Mouse (Mus musculus) MEL (cell line): ENCODE results near the gene Dop1b. TPM values are rescaled to one million over a fixed set of nuclear protein-coding genes. Genes with fewer than 3 reads are reported as not detected.

Experiments
- DNase-seq: peaks from one replicate; pipeline ENCODE4 v3.0.0; 2011; ENCODE audit warnings: low read depth, low spot score
- H3K27ac ChIP-seq: 2 replicates; pipeline ENCODE4 v1.5.1; 2012; ENCODE audit warnings: low read depth, mild to moderate bottlenecking, control low read depth, low read length, moderate library complexity; ENCODE audit not compliant: control insufficient read depth
- H3K27me3 ChIP-seq, 2 experiments: fragments of 150-350 bp in 1 of 2; sonication (generic) in 1 of 2; 2 replicates each; pipeline ENCODE4 v1.6.1; 2012; ENCODE audit warnings: low read length in 2 of 2, mild to moderate bottlenecking in 2 of 2, improper control_type of control experiment in 1 of 2, moderate library complexity in 1 of 2; ENCODE audit not compliant: insufficient read depth in 2 of 2, control insufficient read depth in 1 of 2
- H3K36me3 ChIP-seq, 2 experiments: 2 replicates each; pipeline ENCODE4 v1.6.1; 2012 to 2014; ENCODE audit warnings: low read length in 2 of 2, improper control_type of control experiment in 1 of 2, inconsistent platforms in 1 of 2, mild to moderate bottlenecking in 1 of 2; ENCODE audit not compliant: insufficient read depth in 2 of 2, control insufficient read depth in 1 of 2
- H3K4me1 ChIP-seq, 2 experiments: fragments of 150-350 bp in 1 of 2; sonication (generic) in 1 of 2; 2 replicates each; pipeline ENCODE4 v1.6.1; 2012; ENCODE audit warnings: low read length in 2 of 2, improper control_type of control experiment in 1 of 2, mild to moderate bottlenecking in 1 of 2; ENCODE audit not compliant: insufficient read depth in 2 of 2, control insufficient read depth in 1 of 2
- H3K4me3 ChIP-seq, 2 experiments: fragments of 150-350 bp in 1 of 2; sonication (generic) in 1 of 2; 2 replicates each; pipeline ENCODE4 v1.5.1; 2012; ENCODE audit warnings: low read depth in 2 of 2, low read length in 2 of 2, mild to moderate bottlenecking in 2 of 2, moderate library complexity in 2 of 2, control low read depth in 1 of 2, improper control_type of control experiment in 1 of 2; ENCODE audit not compliant: control insufficient read depth in 1 of 2, insufficient read depth in 1 of 2
- H3K79me2 ChIP-seq: 2 replicates; pipeline ENCODE4 v1.6.1; 2012; ENCODE audit warnings: mild to moderate bottlenecking, low read length, moderate library complexity; ENCODE audit not compliant: control insufficient read depth, poor library complexity, insufficient read depth
- H3K9ac ChIP-seq: 2 replicates; pipeline ENCODE4 v1.6.1; 2012; ENCODE audit warnings: low read depth, mild to moderate bottlenecking, control low read depth, low read length, moderate library complexity; ENCODE audit not compliant: control insufficient read depth, poor library complexity, severe bottlenecking
- H3K9me3 ChIP-seq: fragments of 150-350 bp; sonication (generic); replicated peaks from 2 replicates; pipeline ENCODE4 v1.6.1; 2012; ENCODE audit warnings: mild to moderate bottlenecking, low read length, improper control_type of control experiment, moderate library complexity; ENCODE audit not compliant: insufficient read depth
- BHLHE40 ChIP-seq: IDR thresholded peaks from 2 replicates; pipeline ENCODE4 v1.6.1; 2012; ENCODE audit warnings: low read depth, mild to moderate bottlenecking, inconsistent platforms, low read length, improper control_type of control experiment, borderline replicate concordance
- ELF1 ChIP-seq: IDR thresholded peaks from 2 replicates; pipeline ENCODE4 v1.6.1; 2014; ENCODE audit warnings: low read depth, mild to moderate bottlenecking, inconsistent platforms, low read length, improper control_type of control experiment, moderate library complexity
- EP300 ChIP-seq, 2 experiments: IDR thresholded peaks; 2 replicates each; pipeline ENCODE4 v1.6.1; 2011; ENCODE audit warnings: improper control_type of control experiment in 2 of 2, low read length in 2 of 2, low read depth in 1 of 2, mild to moderate bottlenecking in 1 of 2
- ETS1 ChIP-seq: IDR thresholded peaks from 2 replicates; pipeline ENCODE4 v1.6.1; 2012; ENCODE audit warnings: low read depth, mild to moderate bottlenecking, inconsistent platforms, low read length, improper control_type of control experiment, moderate library complexity
- GATA1 ChIP-seq: IDR thresholded peaks from 2 replicates; pipeline ENCODE4 v1.6.1; 2011; ENCODE audit warnings: low read depth, low read length, improper control_type of control experiment
- HCFC1 ChIP-seq: IDR thresholded peaks from 2 replicates; pipeline ENCODE4 v1.6.1; 2012; ENCODE audit warnings: low read depth, mild to moderate bottlenecking, inconsistent platforms, low read length, improper control_type of control experiment, moderate library complexity
- JUND ChIP-seq: IDR thresholded peaks from 2 replicates; pipeline ENCODE4 v1.6.1; 2011; ENCODE audit warnings: low read depth, mild to moderate bottlenecking, improper control_type of control experiment, low read length
- MAX ChIP-seq: IDR thresholded peaks from 2 replicates; pipeline ENCODE4 v1.6.1; 2011; ENCODE audit warnings: low read length, improper control_type of control experiment
- MAZ ChIP-seq: IDR thresholded peaks from 2 replicates; pipeline ENCODE4 v1.6.1; 2012; ENCODE audit warnings: low read depth, mild to moderate bottlenecking, inconsistent platforms, low read length, improper control_type of control experiment
- MXI1 ChIP-seq: IDR thresholded peaks from 2 replicates; pipeline ENCODE4 v1.6.1; 2011; ENCODE audit warnings: mild to moderate bottlenecking, low read depth, low read length, improper control_type of control experiment
- MYC ChIP-seq: IDR thresholded peaks from 2 replicates; pipeline ENCODE4 v1.6.1; 2011; ENCODE audit warnings: low read depth, mild to moderate bottlenecking, low read length, improper control_type of control experiment, moderate library complexity
- NRF1 ChIP-seq: IDR thresholded peaks from 2 replicates; pipeline ENCODE4 v1.6.1; 2014; ENCODE audit warnings: low read depth, mild to moderate bottlenecking, inconsistent platforms, low read length, improper control_type of control experiment, moderate library complexity; ENCODE audit not compliant: poor library complexity, insufficient read depth, severe bottlenecking
- POLR2A ChIP-seq, 2 experiments: IDR thresholded peaks; 2 replicates each; pipeline ENCODE4 v1.6.1; 2011 to 2012; ENCODE audit warnings: low read length in 2 of 2, mild to moderate bottlenecking in 2 of 2, control low read depth in 1 of 2, improper control_type of control experiment in 1 of 2, low read depth in 1 of 2, moderate library complexity in 1 of 2; ENCODE audit not compliant: control insufficient read depth in 1 of 2, insufficient read depth in 1 of 2, poor library complexity in 1 of 2
- SIN3A ChIP-seq: IDR thresholded peaks from 2 replicates; pipeline ENCODE4 v1.6.1; 2012; ENCODE audit warnings: low read length, improper control_type of control experiment, inconsistent platforms
- SMC3 ChIP-seq: IDR thresholded peaks from 2 replicates; pipeline ENCODE4 v1.6.1; 2011; ENCODE audit warnings: low read depth, low read length, improper control_type of control experiment
- TAL1 ChIP-seq: IDR thresholded peaks from 2 replicates; pipeline ENCODE4 v1.6.1; 2012; ENCODE audit warnings: mild to moderate bottlenecking, inconsistent platforms, low read length, moderate library complexity, mixed read lengths
- TBP ChIP-seq: IDR thresholded peaks from 2 replicates; pipeline ENCODE4 v1.8.0; 2011; ENCODE audit warnings: low read depth, low read length, improper control_type of control experiment
- UBTF ChIP-seq: IDR thresholded peaks from 2 replicates; pipeline ENCODE4 v1.6.1; 2012; ENCODE audit warnings: low read depth, mild to moderate bottlenecking, inconsistent platforms, low read length, improper control_type of control experiment, moderate library complexity, borderline replicate concordance; ENCODE audit not compliant: insufficient read depth
- ZC3H11A ChIP-seq: IDR thresholded peaks from 2 replicates; pipeline ENCODE4 v1.6.1; 2012; ENCODE audit warnings: low read depth, mild to moderate bottlenecking, inconsistent platforms, low read length, improper control_type of control experiment
- ZNF384 ChIP-seq: IDR thresholded peaks from 2 replicates; pipeline ENCODE4 v1.6.1; 2012; ENCODE audit warnings: low read depth, mild to moderate bottlenecking, inconsistent platforms, low read length, improper control_type of control experiment
- polyA plus RNA-seq, 2 experiments: library from polyadenylated mRNA; stranded (reverse) in 1 of 2; unstranded in 1 of 2; fragments of >175 nt in 1 of 2; fragments of >200 nt in 1 of 2; gene quantifications; 2 replicates each; pipeline versions ENCODE4 v1.2.1 to v1.2.4; 2012; ENCODE audit warnings: low replicate concordance in 2 of 2, low read depth in 1 of 2; ENCODE audit not compliant: insufficient read length in 2 of 2, insufficient read depth in 1 of 2, missing spikeins in 1 of 2
- total RNA-seq: library from RNA; depleted of rRNA; stranded (reverse); fragments of 300-350 nt; gene quantifications from 2 replicates; pipeline ENCODE4 v1.2.3, GENCODE M21; 2012

The Dop1b gene
- total and polyA plus RNA-seq, 3 experiments: 5.8 to 11.3 TPM; not detected in 1

DNA sequence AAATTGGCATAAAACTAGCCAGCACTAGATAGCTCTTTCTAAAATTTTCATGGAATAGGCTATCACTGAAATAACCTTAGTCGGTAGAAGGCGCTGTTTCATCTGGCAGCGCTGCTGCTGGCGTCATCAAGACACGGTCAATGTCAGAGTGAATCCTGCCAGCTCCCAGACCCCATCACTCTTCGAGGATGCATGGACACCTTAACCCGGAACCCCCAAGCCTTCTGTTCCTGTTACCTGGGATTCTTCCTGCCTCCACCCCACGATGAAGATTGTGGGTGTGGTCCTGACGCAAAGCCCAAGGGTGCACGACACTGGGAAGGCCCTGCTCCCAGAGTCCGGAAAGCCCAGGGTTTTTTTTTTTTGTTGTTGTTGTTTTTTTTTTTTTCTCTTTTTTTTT lies 780 bp upstream of the Dop1b start (continued):
- no peak for TF ChIP-seq UBTF
- TF ChIP-seq ZC3H11A: peak; percentile 67
- peak; percentile 76 for TF ChIP-seq SMC3
- TF ChIP-seq POLR2A (IDR thresholded peaks at IDR 0.05; ENCODE audit: control insufficient read depth in 1 of 2, insufficient read depth in 1 of 2, low read depth in 1 of 2, low read length in 2 of 2, poor library complexity in 1 of 2): no peak

DNA sequence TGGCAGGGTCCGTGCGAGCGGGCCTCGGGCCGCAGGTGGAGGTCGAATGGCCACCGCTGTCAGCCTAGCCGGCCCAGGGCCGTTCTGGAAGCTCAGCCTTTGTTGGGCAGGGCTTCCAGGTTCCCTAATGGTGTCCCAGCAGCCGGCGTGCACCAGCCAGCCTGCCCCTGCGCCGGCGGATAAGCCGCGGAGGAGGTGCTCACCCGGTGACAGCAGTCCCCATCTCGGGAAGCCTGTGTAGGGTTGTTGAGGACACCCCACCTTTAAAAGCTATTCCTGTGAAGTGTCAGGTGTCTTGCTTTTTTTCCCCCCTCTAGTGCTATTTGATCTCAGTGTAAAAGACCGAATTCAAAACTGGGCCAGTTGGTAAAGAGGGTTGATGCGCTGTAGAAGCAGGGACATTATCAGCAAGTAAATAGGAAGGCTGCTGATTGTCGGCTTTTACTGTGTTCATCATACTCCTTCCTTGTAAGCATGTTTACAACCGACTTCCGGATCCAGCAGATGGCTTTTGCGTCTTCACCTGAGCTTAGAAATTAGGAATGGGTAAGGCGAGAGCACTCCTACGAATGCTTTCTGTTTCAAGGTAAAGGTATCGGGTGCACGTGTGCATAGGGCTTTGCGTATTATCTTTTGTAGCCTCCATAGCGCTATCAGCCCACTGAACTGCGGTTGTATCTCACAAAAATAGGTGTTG lies 633 bp downstream of the Dop1b start:
- Histone ChIP-seq H3K27me3 (no peaks in the 10 kb centered on the region), H3K79me2 (peaks cover 1% of the 10 kb centered on the region; the same call in 1 of the 2 replicates), H3K4me1 (peaks cover 3 to 6% of the 10 kb centered on the region in 2 experiments; a peak in 3 of 4 replicates), H3K4me3 (peak overlapping the region; percentile 75 to 99), H3K9ac (peak overlapping the region; percentile 78), H3K36me3 (peaks cover 0 to 4% of the 10 kb centered on the region in 2 experiments; a peak in 1 of 4 replicates), H3K9me3 (no peaks in the 10 kb centered on the region), H3K27ac (no peak overlapping the region; the same call in 1 of the 2 replicates)
- peak; percentile 80 for DNase-seq
- 0 out of 2 replicates have a peak, but pooled peaks have one; percentile 49 for TF ChIP-seq ELF1
- TF ChIP-seq ZNF384: no peak
- TF ChIP-seq MAZ: no peak
- peak; percentile 37 for TF ChIP-seq GATA1
- 0 out of 2 replicates have a peak, but pooled peaks have one; percentile 2 for TF ChIP-seq ZC3H11A
- TF ChIP-seq MYC: 0 out of 2 replicates have a peak, but pooled peaks have one; percentile 42
- TF ChIP-seq HCFC1: 0 out of 2 replicates have a peak, but pooled peaks have one; percentile 13
- TF ChIP-seq SMC3: no peak
- 0 out of 2 replicates have a peak, but pooled peaks have one; percentile 58 for TF ChIP-seq UBTF
- no peak for TF ChIP-seq JUND
- no peak for TF ChIP-seq TAL1
- 0 out of 2 replicates have a peak, but pooled peaks have one; percentile 27 for TF ChIP-seq ETS1
- peak; percentile 85 for TF ChIP-seq MXI1
- 0 out of 2 replicates have a peak, but pooled peaks have one; percentile 44 for TF ChIP-seq TBP
- TF ChIP-seq NRF1: peak; percentile 28; the same call in 1 of the 2 replicates
- TF ChIP-seq BHLHE40: peak; percentile 77; the same call in 1 of the 2 replicates
- peak; percentile 84 for TF ChIP-seq SIN3A
- 0 out of 2 replicates have a peak, but pooled peaks have one; percentile 62 for TF ChIP-seq MAX
- peak in 1 of 2 experiments; percentile 20; a peak in 1 of 4 replicates for TF ChIP-seq EP300 (IDR thresholded peaks at IDR 0.05; ENCODE audit: low read depth in 1 of 2, low read length in 2 of 2)
